Mouse (Mus musculus) T-helper 2 cell (primary cell): ENCODE results near the gene Gpx2.

Source experiments
- in situ Hi-C: fragments of 300-600 bp; cut with MboI, MseI; formaldehyde crosslinking; loops from one replicate; pipeline ENCODE4 v1.15.1; 2025; ENCODE audit warnings: high pct_unique_total_duplicates

Gene Gpx2

GRCm38 (mm10) chr12:76805056-76805811 is 9.9 kb upstream of the Gpx2 start:
- in situ Hi-C loops = no loop called here

GRCm38 (mm10) chr12:76803700-76804252 is 8.4 kb upstream of the Gpx2 start:
- in situ Hi-C loops = no loop called here

GRCm38 (mm10) chr12:76803028-76803427 is 7.7 kb upstream of the Gpx2 start:
- in situ Hi-C loops = no loop called here

- in situ Hi-C loops = no loop called here
Measured at GRCm38 (mm10) chr12:76798008-76798720, 2.8 kb upstream of the Gpx2 start.

GRCm38 (mm10) chr12:76796938-76797539 is 1.7 kb upstream of the Gpx2 start:
- in situ Hi-C loops = no loop called here

GRCm38 (mm10) chr12:76792540-76792939 is 2.8 kb downstream of the Gpx2 start:
- in situ Hi-C loops = loop anchor here (5.0 kb wide), 1 partner anchor 65 kb away; no protein-coding TSS in a partner anchor

GRCm38 (mm10) chr12:76790446-76791084 is 4.8 kb downstream of the Gpx2 start:
- in situ Hi-C loops = loop anchor here (5.0 kb wide), 1 partner anchor 63 kb away; no protein-coding TSS in a partner anchor

- in situ Hi-C loops = no loop called here
Measured at GRCm38 (mm10) chr12:76784056-76784619, 11.2 kb downstream of the Gpx2 start.

- in situ Hi-C loops = no loop called here
Measured at GRCm38 (mm10) chr12:76780639-76781468, 14.5 kb downstream of the Gpx2 start.

- in situ Hi-C loops = no loop called here
Measured at GRCm38 (mm10) chr12:76779951-76780350, 15.4 kb downstream of the Gpx2 start.

- in situ Hi-C loops = no loop called here
Measured at GRCm38 (mm10) chr12:76778305-76779083, 16.9 kb downstream of the Gpx2 start.

- in situ Hi-C loops = no loop called here
Measured at GRCm38 (mm10) chr12:76777845-76778244, 17.5 kb downstream of the Gpx2 start.

- in situ Hi-C loops = no loop called here
Measured at GRCm38 (mm10) chr12:76776898-76777297, 18.5 kb downstream of the Gpx2 start.

GRCm38 (mm10) chr12:76775132-76775531 is 20.2 kb downstream of the Gpx2 start:
- in situ Hi-C loops = no loop called here

GRCm38 (mm10) chr12:76774652-76775051 is 20.7 kb downstream of the Gpx2 start:
- in situ Hi-C loops = no loop called here

- in situ Hi-C loops = no loop called here
Measured at GRCm38 (mm10) chr12:76771540-76771939, 23.8 kb downstream of the Gpx2 start.

- in situ Hi-C loops = no loop called here
Measured at GRCm38 (mm10) chr12:76770841-76771500, 24.4 kb downstream of the Gpx2 start.

- in situ Hi-C loops = no loop called here
Measured at GRCm38 (mm10) chr12:76765901-76766630, 29.3 kb downstream of the Gpx2 start.
